Mouse (Mus musculus): ENCODE measurements around the gene Stpg1.

GRCm38 (mm10) chr4:135463406-135463805 lies 31.2 kb upstream of the Stpg1 start:
- TF ChIP-seq POLR2A (IDR thresholded peaks at IDR 0.05; ENCODE audit: low read depth, low read length) (no peak), CTCF (IDR thresholded peaks at IDR 0.05; ENCODE audit: extremely low read depth, insufficient read depth, insufficient read length, insufficient replicate concordance) (no peak)

All from spleen, adult 2 months (tissue).